Mouse (Mus musculus) kidney, adult 2 months (tissue): ENCODE results near the gene Dbn1. TPM values are rescaled to one million over a fixed set of nuclear protein-coding genes. Genes with fewer than 3 reads are reported as not detected.
"Not testable (repeated sequence)": the region's sequence is repeated elsewhere in the genome, so short reads cannot be mapped to it uniquely, and the experiment has no call there.

Source experiments
- DNase-seq: peaks from one replicate; pipeline ENCODE4 v3.0.0; 2021
- H3K27ac ChIP-seq: fragments of 200-500 bp; 2 replicates; pipeline ENCODE4 v1.5.1; 2012; ENCODE audit warnings: low read depth, low read length, control low read depth, inconsistent platforms; ENCODE audit not compliant: insufficient read depth
- H3K27me3 ChIP-seq: fragments of 200-500 bp; replicated peaks from 2 replicates; pipeline ENCODE4 v1.6.1; 2012; ENCODE audit warnings: mild to moderate bottlenecking, moderate library complexity, low read length, inconsistent platforms; ENCODE audit not compliant: control insufficient read depth, insufficient read depth
- H3K36me3 ChIP-seq: fragments of 200-500 bp; 2 replicates; pipeline ENCODE4 v1.6.1; 2012; ENCODE audit warnings: mild to moderate bottlenecking, moderate library complexity, low read length, inconsistent platforms; ENCODE audit not compliant: control insufficient read depth, insufficient read depth
- H3K4me1 ChIP-seq: fragments of 200-500 bp; 2 replicates; pipeline ENCODE4 v1.6.1; 2011; ENCODE audit warnings: low read length; ENCODE audit not compliant: control insufficient read depth, insufficient read depth
- H3K4me3 ChIP-seq: fragments of 200-500 bp; 2 replicates; pipeline ENCODE4 v1.5.1; 2011; ENCODE audit warnings: mild to moderate bottlenecking, low read depth, low read length, control low read depth; ENCODE audit not compliant: insufficient read depth
- CTCF ChIP-seq: fragments of 200-500 bp; conservative IDR thresholded peaks from 2 replicates; pipeline ENCODE4 v1.5.1; 2011; ENCODE audit warnings: low read depth, mild to moderate bottlenecking, control low read depth, low read length, moderate library complexity, mixed read lengths; ENCODE audit not compliant: insufficient read depth, insufficient read length
- POLR2A ChIP-seq: fragments of 200-500 bp; IDR thresholded peaks from one replicate; pipeline ENCODE4 v1.6.1; 2011; ENCODE audit warnings: low read depth, low read length, control low read depth
- WGBS: fragments of 180-500 bp; shearing (Covaris S2); methylation state at CpG from one replicate; pipeline ENCODE4 v1.1.7; 2018; 5-methylcytosine and 5-hydroxymethylcytosine counted together
- polyA plus RNA-seq: library from polyadenylated mRNA; depleted of rRNA; stranded (reverse); fragments of >200 nt; gene quantifications from 2 replicates; pipeline ENCODE4 v1.2.3, GENCODE M21; 2012; rRNA removed

The Dbn1 gene
- polyA plus RNA-seq, 1 experiment = 16.9 TPM

- H3K36me3 ChIP-seq = no peaks in the 10 kb centered on the region
- 22% methylated on average over 9 of the region's 9 CpGs for WGBS
- DNase-seq = no peak
- no peaks in the 10 kb centered on the region for H3K27me3 ChIP-seq
- TF ChIP-seq POLR2A (no peak), CTCF (no peak)
- H3K4me1 ChIP-seq = peaks cover 5% of the 10 kb centered on the region; the same call in 1 of the 2 replicates
- H3K27ac ChIP-seq = peak overlapping the region; percentile 90; the same call in 1 of the 2 replicates
- H3K4me3 ChIP-seq = peak overlapping the region; percentile 68
These were observed 44.1 kb downstream of the Dbn1 start for GRCm38 (mm10) chr13:55443799-55444285.

GRCm38 (mm10) chr13:55437111-55437629, 50.7 kb downstream of the Dbn1 start:
- not testable (repeated sequence) for H3K36me3 ChIP-seq, H3K27me3 ChIP-seq, H3K4me1 ChIP-seq, H3K4me3 ChIP-seq, H3K27ac ChIP-seq, DNase-seq
- 82% methylated on average over 15 of the region's 15 CpGs for WGBS

- Histone ChIP-seq H3K4me1 (no peaks in the 10 kb centered on the region), H3K27ac (no peak overlapping the region), H3K4me3 (no peak overlapping the region), H3K36me3 (no peaks in the 10 kb centered on the region), H3K27me3 (no peaks in the 10 kb centered on the region)
- no peak for DNase-seq
- TF ChIP-seq CTCF (no peak), POLR2A (no peak)
- 72% methylated on average over 10 of the region's 10 CpGs for WGBS
These were observed 55.8 kb downstream of the Dbn1 start for GRCm38 (mm10) chr13:55431889-55432685.

GRCm38 (mm10) chr13:55430566-55430965, 57.3 kb downstream of the Dbn1 start:
- TF ChIP-seq CTCF = no peak
- no peak for TF ChIP-seq POLR2A
- Histone ChIP-seq H3K4me1 (no peaks in the 10 kb centered on the region), H3K36me3 (no peaks in the 10 kb centered on the region), H3K27me3 (no peaks in the 10 kb centered on the region), H3K27ac (no peak overlapping the region), H3K4me3 (no peak overlapping the region)
- 77% methylated on average over 2 of the region's 2 CpGs for whole genome bisulfite sequencing
- DNase-seq = no peak

GRCm38 (mm10) chr13:55429226-55429888, 58.6 kb downstream of the Dbn1 start:
- Histone ChIP-seq H3K4me3 (no peak overlapping the region), H3K36me3 (no peaks in the 10 kb centered on the region), H3K27ac (peak overlapping the region; percentile 75), H3K4me1 (no peaks in the 10 kb centered on the region), H3K27me3 (no peaks in the 10 kb centered on the region)
- TF ChIP-seq CTCF (no peak), POLR2A (no peak)
- peak; percentile 86 for DNase-seq
- 44% methylated on average over 12 of the region's 12 CpGs for whole genome bisulfite sequencing

GRCm38 (mm10) chr13:55426613-55427012, 61.3 kb downstream of the Dbn1 start, which contains the start of gene F12:
F12 (minus strand) TSS chr13:55426793.
- TF ChIP-seq POLR2A (no peak), CTCF (no peak)
- 92% methylated on average over 10 of the region's 10 CpGs for WGBS
- DNase-seq = no peak
- Histone ChIP-seq H3K36me3 (no peaks in the 10 kb centered on the region), H3K27ac (no peak within 1 kb of the TSS), H3K4me3 (no peak within 1 kb of the TSS), H3K27me3 (no peaks in the 10 kb centered on the region), H3K4me1 (no peaks in the 10 kb centered on the region)

Other genes with a start within 250 kb of the Dbn1 start
- 542 and 589 TPM in 2 replicates for gene Prelid1, start 167.6 kb downstream of the Dbn1 start, polyA plus RNA-seq
- 81.8 and 89.8 TPM in 2 replicates for gene Rab24, start 166.2 kb downstream of the Dbn1 start, polyA plus RNA-seq
- 1.2 and 1.3 TPM in 2 replicates for gene Mxd3, start 158.3 kb downstream of the Dbn1 start, polyA plus RNA-seq
- gene Lman2, start 125.3 kb downstream of the Dbn1 start, polyA plus RNA-seq = 114 and 126 TPM in 2 replicates
- gene Rgs14, start 118.4 kb downstream of the Dbn1 start, polyA plus RNA-seq = 3.3 and 4.2 TPM in 2 replicates
- 9,073 and 10,701 TPM in 2 replicates for gene Slc34a1, start 89.9 kb downstream of the Dbn1 start, polyA plus RNA-seq
- not detected in 2 replicates for gene Pfn3, start 72.9 kb downstream of the Dbn1 start, polyA plus RNA-seq
- 0.03 and 0.07 TPM in 2 replicates for gene F12, start 61.3 kb downstream of the Dbn1 start, polyA plus RNA-seq
- gene Grk6, start 43.0 kb downstream of the Dbn1 start, polyA plus RNA-seq = 23.4 and 27.4 TPM in 2 replicates
- gene Prr7, start 23.8 kb downstream of the Dbn1 start, polyA plus RNA-seq = 0.64 and 0.81 TPM in 2 replicates
- gene Pdlim7, start 25.6 kb upstream of the Dbn1 start, polyA plus RNA-seq = 22.8 and 23.5 TPM in 2 replicates
- 4.7 and 7.7 TPM in 2 replicates for gene Dok3, start 41.2 kb upstream of the Dbn1 start, polyA plus RNA-seq
- gene Ddx41, start 48.5 kb upstream of the Dbn1 start, polyA plus RNA-seq = 68.5 and 71.2 TPM in 2 replicates
- 85.6 and 102 TPM in 2 replicates for gene Fam193b, start 83.0 kb upstream of the Dbn1 start, polyA plus RNA-seq
- 74.0 and 92.5 TPM in 2 replicates for gene Tmed9, start 85.6 kb upstream of the Dbn1 start, polyA plus RNA-seq
- 15.0 and 15.7 TPM in 2 replicates for gene B4galt7, start 111.8 kb upstream of the Dbn1 start, polyA plus RNA-seq
- 21.4 and 26.6 TPM in 2 replicates for gene Caml, start 134.9 kb upstream of the Dbn1 start, polyA plus RNA-seq
- gene Ddx46, start 146.9 kb upstream of the Dbn1 start, polyA plus RNA-seq = 12.3 and 13.0 TPM in 2 replicates
- gene B230219D22Rik, start 205.0 kb upstream of the Dbn1 start, polyA plus RNA-seq = 28.7 and 32.7 TPM in 2 replicates
- gene Txndc15, start 226.5 kb upstream of the Dbn1 start, polyA plus RNA-seq = 47.7 and 52.2 TPM in 2 replicates
- 64.0 and 81.4 TPM in 2 replicates for gene Pcbd2, start 239.3 kb upstream of the Dbn1 start, polyA plus RNA-seq